Mouse (Mus musculus) embryonic facial prominence, embryonic 14.5 days (tissue): Measurements from ENCODE around the gene Psmd9. TPM values are rescaled to one million over a fixed set of nuclear protein-coding genes. Genes with fewer than 3 reads are reported as not detected.
A peak's percentile ranks its signal among the peaks of the same experiment; 100 is the strongest.
"Not testable (repeated sequence)": the region's sequence is repeated elsewhere in the genome, so short reads cannot be mapped to it uniquely, and the experiment has no call there.

Experiments used
- ATAC-seq: fragments of 200-750 bp; cut with Nextera tagmentation; 2 replicates; pipeline ENCODE4 v1.8.0; 2017; ENCODE audit warnings: low read depth, moderate number of reproducible peaks, moderate TSS enrichment
- DNase-seq: peaks from one replicate; pipeline ENCODE4 v3.0.0-alpha.2; 2015; ENCODE audit warnings: low spot score
- H3K27ac ChIP-seq: fragments of 300-500 bp; sonication (generic); replicated peaks from 2 replicates; pipeline ENCODE4 v1.5.1; 2014; ENCODE audit warnings: low read depth, mild to moderate bottlenecking, low read length, moderate library complexity
- H3K27me3 ChIP-seq: fragments of 300-500 bp; sonication (generic); replicated peaks from 2 replicates; pipeline ENCODE4 v1.6.1; 2014; ENCODE audit warnings: low read length; ENCODE audit not compliant: control insufficient read depth, insufficient read depth
- H3K36me3 ChIP-seq: fragments of 300-500 bp; sonication (generic); 2 replicates; pipeline ENCODE4 v1.6.1; 2014; ENCODE audit warnings: low read length, mixed read lengths; ENCODE audit not compliant: control insufficient read depth, insufficient read depth
- H3K4me1 ChIP-seq: fragments of 300-500 bp; sonication (generic); 2 replicates; pipeline ENCODE4 v1.6.1; 2014; ENCODE audit warnings: antibody characterized with exemption, low read length; ENCODE audit not compliant: control insufficient read depth, insufficient read depth
- H3K4me2 ChIP-seq: fragments of 300-500 bp; sonication (generic); 2 replicates; pipeline ENCODE4 v1.6.1; 2014; ENCODE audit warnings: low read depth, mild to moderate bottlenecking, low read length, moderate library complexity, mixed read lengths
- H3K4me3 ChIP-seq: fragments of 300-500 bp; sonication (generic); 2 replicates; pipeline ENCODE4 v1.5.1; 2014; ENCODE audit warnings: low read depth, mild to moderate bottlenecking, low read length
- H3K9ac ChIP-seq: fragments of 300-500 bp; sonication (generic); 2 replicates; pipeline ENCODE4 v1.6.1; 2014; ENCODE audit warnings: low read depth, mild to moderate bottlenecking, low read length, moderate library complexity, mixed read lengths
- H3K9me3 ChIP-seq: fragments of 300-500 bp; sonication (generic); 2 replicates; pipeline ENCODE4 v1.6.1; 2016; ENCODE audit warnings: low read length; ENCODE audit not compliant: control insufficient read depth
- WGBS: fragments of 180-500 bp; shearing (Covaris S2); extraction: QIAGEN DNeasy Blood & Tissue Kit; methylation state at CpG from one replicate; pipeline ENCODE4 v1.1.7; 2014; 5-methylcytosine and 5-hydroxymethylcytosine counted together
- polyA plus RNA-seq: library from polyadenylated mRNA; unstranded; fragments of >200 nt; fragmentation: Nextera tagmentation; extraction: Ambion mirVana; gene quantifications from 2 replicates; pipeline ENCODE4 v1.2.1, GENCODE M21; 2014

The Psmd9 gene
- polyA plus RNA-seq, 1 experiment from 2014 or later: 49.5 TPM

- 45% methylated on average over 4 of the region's 4 CpGs for WGBS
- not testable (repeated sequence) for H3K4me3 ChIP-seq, H3K27ac ChIP-seq, H3K4me1 ChIP-seq, ATAC-seq, H3K4me2 ChIP-seq, H3K9me3 ChIP-seq, H3K36me3 ChIP-seq, H3K27me3 ChIP-seq, H3K9ac ChIP-seq, DNase-seq
These were observed 33.6 kb downstream of the Psmd9 start for GRCm38 (mm10) chr5:123202771-123203170.

GRCm38 (mm10) chr5:123203591-123203990 is 34.4 kb downstream of the Psmd9 start:
- H3K4me2 ChIP-seq, H3K27ac ChIP-seq, H3K27me3 ChIP-seq, H3K9ac ChIP-seq, H3K4me1 ChIP-seq, ATAC-seq, DNase-seq, H3K9me3 ChIP-seq, H3K4me3 ChIP-seq, H3K36me3 ChIP-seq: not testable (repeated sequence)
- WGBS: 83% methylated on average over 7 of the region's 7 CpGs

GRCm38 (mm10) chr5:123222346-123223050 is 53.3 kb downstream of the Psmd9 start:
- not testable (repeated sequence) for H3K36me3 ChIP-seq, ATAC-seq, H3K4me3 ChIP-seq, H3K4me1 ChIP-seq, H3K4me2 ChIP-seq, H3K9ac ChIP-seq, DNase-seq, H3K27ac ChIP-seq, H3K9me3 ChIP-seq, H3K27me3 ChIP-seq
- 83% methylated on average over 3 of the region's 5 CpGs for WGBS

- no peaks in the 10 kb centered on the region for H3K27me3 ChIP-seq
- no peak overlapping the region for H3K27ac ChIP-seq
- DNase-seq: no peak
- H3K36me3 ChIP-seq: no peaks in the 10 kb centered on the region
- no peaks in the 10 kb centered on the region for H3K4me1 ChIP-seq
- H3K4me2 ChIP-seq: no peak overlapping the region
- ATAC-seq: no peak
- no peaks in the 10 kb centered on the region for H3K9me3 ChIP-seq
- WGBS: 80% methylated on average over 4 of the region's 4 CpGs
- H3K9ac ChIP-seq: no peak overlapping the region
- H3K4me3 ChIP-seq: no peak overlapping the region
These were observed 53.8 kb downstream of the Psmd9 start for GRCm38 (mm10) chr5:123223051-123223410.

GRCm38 (mm10) chr5:123223861-123224260 is 54.6 kb downstream of the Psmd9 start:
- H3K27me3 ChIP-seq, H3K27ac ChIP-seq, ATAC-seq, H3K4me3 ChIP-seq, H3K36me3 ChIP-seq, H3K4me1 ChIP-seq, DNase-seq, H3K4me2 ChIP-seq, H3K9me3 ChIP-seq, H3K9ac ChIP-seq: not testable (repeated sequence)
- 57% methylated on average over 6 of the region's 6 CpGs for WGBS

- H3K36me3 ChIP-seq: peaks cover 5% of the 10 kb centered on the region; the same call in 1 of the 2 replicates
- peaks cover 4% of the 10 kb centered on the region; the same call in 1 of the 2 replicates for H3K4me1 ChIP-seq
- no peak overlapping the region for H3K27ac ChIP-seq
- WGBS: 86% methylated on average over 7 of the region's 7 CpGs
- no peak for ATAC-seq
- DNase-seq: no peak
- no peak overlapping the region for H3K4me2 ChIP-seq
- no peak overlapping the region for H3K4me3 ChIP-seq
- H3K9ac ChIP-seq: no peak overlapping the region
- H3K27me3 ChIP-seq: no peaks in the 10 kb centered on the region
- no peaks in the 10 kb centered on the region for H3K9me3 ChIP-seq
These were observed 57.6 kb downstream of the Psmd9 start for GRCm38 (mm10) chr5:123226851-123227250.

GRCm38 (mm10) chr5:123227762-123228523 is 58.7 kb downstream of the Psmd9 start:
- Histone ChIP-seq H3K4me3 (peak overlapping the region; percentile 74), H3K9me3 (no peaks in the 10 kb centered on the region), H3K36me3 (peaks cover 5% of the 10 kb centered on the region; the same call in 1 of the 2 replicates), H3K4me2 (peak overlapping the region; percentile 73), H3K4me1 (peaks cover 4% of the 10 kb centered on the region; the same call in 1 of the 2 replicates), H3K27me3 (no peaks in the 10 kb centered on the region), H3K27ac (no peak overlapping the region), H3K9ac (peak overlapping the region; percentile 86)
- peak; percentile 94 for ATAC-seq
- peak; percentile 96 for DNase-seq
- WGBS: 2% methylated on average over 42 of the region's 42 CpGs

GRCm38 (mm10) chr5:123228524-123228922 is 59.3 kb downstream of the Psmd9 start:
- no peak overlapping the region for H3K27ac ChIP-seq
- peak overlapping the region; percentile 74 for H3K4me3 ChIP-seq
- H3K36me3 ChIP-seq: peaks cover 5% of the 10 kb centered on the region
- peak overlapping the region; percentile 86 for H3K9ac ChIP-seq
- DNase-seq: no peak
- peak overlapping the region; percentile 73 for H3K4me2 ChIP-seq
- H3K27me3 ChIP-seq: no peaks in the 10 kb centered on the region
- no peak for ATAC-seq
- no peaks in the 10 kb centered on the region for H3K9me3 ChIP-seq
- H3K4me1 ChIP-seq: peaks cover 4% of the 10 kb centered on the region; the same call in 1 of the 2 replicates
- WGBS: 5% methylated on average over 15 of the region's 15 CpGs
